Mouse (Mus musculus) intestine, embryonic 15.5 days (tissue): Measurements from ENCODE around the gene Lck. TPM values are rescaled to one million over a fixed set of nuclear protein-coding genes. Genes with fewer than 3 reads are reported as not detected.
A peak's percentile ranks its signal among the peaks of the same experiment; 100 is the strongest.

ENCODE experiments used
- ATAC-seq: fragments of 200-750 bp; cut with Nextera tagmentation; 2 replicates; pipeline ENCODE4 v1.8.0; 2017; ENCODE audit warnings: moderate TSS enrichment, moderate library complexity
- H3K27ac ChIP-seq: fragments of 300-500 bp; sonication (generic); 2 replicates; pipeline ENCODE4 v1.5.1; 2015; ENCODE audit warnings: mild to moderate bottlenecking, inconsistent platforms
- H3K27me3 ChIP-seq: fragments of 300-500 bp; sonication (generic); replicated peaks from 2 replicates; pipeline ENCODE4 v1.6.1; 2015; ENCODE audit warnings: inconsistent platforms
- H3K36me3 ChIP-seq: fragments of 300-500 bp; sonication (generic); 2 replicates; pipeline ENCODE4 v1.6.1; 2015; ENCODE audit warnings: inconsistent platforms
- H3K4me1 ChIP-seq: fragments of 300-500 bp; sonication (generic); replicated peaks from 2 replicates; pipeline ENCODE4 v1.6.1; 2015; ENCODE audit warnings: inconsistent platforms
- H3K4me2 ChIP-seq: fragments of 300-500 bp; sonication (generic); replicated peaks from 2 replicates; pipeline ENCODE4 v1.6.1; 2015; ENCODE audit warnings: mild to moderate bottlenecking, inconsistent platforms
- H3K4me3 ChIP-seq: fragments of 300-500 bp; sonication (generic); replicated peaks from 2 replicates; pipeline ENCODE4 v1.5.1; 2015; ENCODE audit warnings: inconsistent platforms
- H3K9ac ChIP-seq: fragments of 300-500 bp; sonication (generic); 2 replicates; pipeline ENCODE4 v1.6.1; 2015; ENCODE audit warnings: inconsistent platforms
- H3K9me3 ChIP-seq: fragments of 300-500 bp; sonication (generic); 2 replicates; pipeline ENCODE4 v1.6.1; 2016; ENCODE audit warnings: inconsistent platforms
- WGBS: fragments of 180-500 bp; shearing (Covaris S2); methylation state at CpG from one replicate; pipeline ENCODE4 v1.1.7; 2015; 5-methylcytosine and 5-hydroxymethylcytosine counted together
- polyA plus RNA-seq: library from polyadenylated mRNA; unstranded; fragments of >200 nt; fragmentation: Nextera tagmentation; extraction: Ambion mirVana; gene quantifications from 2 replicates; pipeline ENCODE4 v1.2.1, GENCODE M21; 2015

Lck gene
- 7.6 and 9.7 TPM in 2 replicates for polyA plus RNA-seq

- Histone ChIP-seq H3K4me2 (no peak within 1 kb of the TSS), H3K27me3 (no peaks in the 10 kb centered on the region), H3K4me1 (0 out of 2 replicates have a peak, but pooled peaks cover 3% of the 10 kb centered on the region), H3K36me3 (no peaks in the 10 kb centered on the region), H3K27ac (no peak within 1 kb of the TSS), H3K9ac (no peak within 1 kb of the TSS), H3K9me3 (no peaks in the 10 kb centered on the region), H3K4me3 (no peak within 1 kb of the TSS)
- no peak for ATAC-seq
- WGBS = 84% methylated on average over 8 of the region's 8 CpGs
These were observed at the start of gene Lck for GRCm38 (mm10) chr4:129573430-129573829. TSS of gene Lck (minus strand) at chr4:129573641.

GRCm38 (mm10) chr4:129622803-129623535 lies 49.5 kb upstream of the Lck start:
- Histone ChIP-seq H3K9ac (peak overlapping the region; percentile 81), H3K27me3 (no peaks in the 10 kb centered on the region), H3K9me3 (no peaks in the 10 kb centered on the region), H3K36me3 (peaks cover 16% of the 10 kb centered on the region; the same call in 1 of the 2 replicates), H3K27ac (peak overlapping the region; percentile 86), H3K4me2 (peak overlapping the region; percentile 87), H3K4me3 (peak overlapping the region; percentile 62), H3K4me1 (peaks cover 41% of the 10 kb centered on the region)
- 18% methylated on average over 8 of the region's 8 CpGs for WGBS
- ATAC-seq = no peak

- H3K4me3 ChIP-seq = peak overlapping the region; percentile 62; the same call in 1 of the 2 replicates
- peaks cover 10% of the 10 kb centered on the region; the same call in 1 of the 2 replicates for H3K36me3 ChIP-seq
- WGBS = 80% methylated on average over 11 of the region's 11 CpGs
- no peaks in the 10 kb centered on the region for H3K27me3 ChIP-seq
- no peak overlapping the region for H3K27ac ChIP-seq
- ATAC-seq = no peak
- peaks cover 42% of the 10 kb centered on the region for H3K4me1 ChIP-seq
- no peaks in the 10 kb centered on the region for H3K9me3 ChIP-seq
- peak overlapping the region; percentile 87 for H3K4me2 ChIP-seq
- H3K9ac ChIP-seq = peak overlapping the region; percentile 81; the same call in 1 of the 2 replicates
These were observed 48.8 kb upstream of the Lck start for GRCm38 (mm10) chr4:129622120-129622802.

GRCm38 (mm10) chr4:129621283-129621841 lies 47.9 kb upstream of the Lck start:
- ATAC-seq = no peak
- no peak overlapping the region for H3K4me2 ChIP-seq

GRCm38 (mm10) chr4:129620419-129621282 lies 47.2 kb upstream of the Lck start:
- no peak for ATAC-seq
- H3K27me3 ChIP-seq = no peaks in the 10 kb centered on the region
- no peaks in the 10 kb centered on the region for H3K9me3 ChIP-seq
- H3K4me3 ChIP-seq = no peak overlapping the region
- 79% methylated on average over 11 of the region's 11 CpGs for WGBS
- H3K4me2 ChIP-seq = no peak overlapping the region
- no peaks in the 10 kb centered on the region for H3K36me3 ChIP-seq
- no peak overlapping the region for H3K9ac ChIP-seq
- peak overlapping the region; percentile 42; the same call in 1 of the 2 replicates for H3K27ac ChIP-seq
- peaks cover 34% of the 10 kb centered on the region for H3K4me1 ChIP-seq

More at GRCm38 (mm10) chr4:129621283-129621841, 47.9 kb upstream of the Lck start:
- 80% methylated on average over 8 of the region's 8 CpGs for WGBS
- no peak overlapping the region for H3K4me3 ChIP-seq
- peak overlapping the region; percentile 42; the same call in 1 of the 2 replicates for H3K27ac ChIP-seq
- H3K4me1 ChIP-seq = peaks cover 39% of the 10 kb centered on the region
- 0 out of 2 replicates have a peak, but pooled peaks cover 2% of the 10 kb centered on the region for H3K36me3 ChIP-seq
- no peaks in the 10 kb centered on the region for H3K9me3 ChIP-seq
- no peaks in the 10 kb centered on the region for H3K27me3 ChIP-seq
- no peak overlapping the region for H3K9ac ChIP-seq

GRCm38 (mm10) chr4:129618786-129619691 lies 45.6 kb upstream of the Lck start, which contains the start of gene Iqcc:
TSS of gene Iqcc (minus strand) at chr4:129619099.
- H3K27ac ChIP-seq = peak within 1 kb of the TSS; percentile 83
- H3K36me3 ChIP-seq = no peaks in the 10 kb centered on the region
- H3K4me2 ChIP-seq = peak within 1 kb of the TSS; percentile 70
- ATAC-seq = peak; percentile 93
- 4% methylated on average over 44 of the region's 44 CpGs for WGBS
- H3K4me1 ChIP-seq = peaks cover 23% of the 10 kb centered on the region
- peak within 1 kb of the TSS; percentile 70 for H3K9ac ChIP-seq
- H3K9me3 ChIP-seq = no peaks in the 10 kb centered on the region
- H3K27me3 ChIP-seq = no peaks in the 10 kb centered on the region
- peak within 1 kb of the TSS; percentile 65 for H3K4me3 ChIP-seq

- H3K27ac ChIP-seq = no peak overlapping the region
- H3K4me1 ChIP-seq = peaks cover 21% of the 10 kb centered on the region
- peak overlapping the region; percentile 65 for H3K4me3 ChIP-seq
- peak overlapping the region; percentile 70 for H3K4me2 ChIP-seq
- 97% methylated on average over 5 of the region's 5 CpGs for WGBS
- H3K36me3 ChIP-seq = no peaks in the 10 kb centered on the region
- no peak for ATAC-seq
- no peaks in the 10 kb centered on the region for H3K9me3 ChIP-seq
- H3K9ac ChIP-seq = peak overlapping the region; percentile 70
- no peaks in the 10 kb centered on the region for H3K27me3 ChIP-seq
These were observed 44.6 kb upstream of the Lck start for GRCm38 (mm10) chr4:129618031-129618430.

GRCm38 (mm10) chr4:129617121-129617641 lies 43.7 kb upstream of the Lck start:
- Histone ChIP-seq H3K9me3 (no peaks in the 10 kb centered on the region), H3K4me2 (no peak overlapping the region), H3K27me3 (no peaks in the 10 kb centered on the region), H3K4me1 (peaks cover 12% of the 10 kb centered on the region), H3K4me3 (no peak overlapping the region), H3K27ac (no peak overlapping the region), H3K36me3 (no peaks in the 10 kb centered on the region), H3K9ac (no peak overlapping the region)
- 96% methylated on average over 7 of the region's 7 CpGs for WGBS
- no peak for ATAC-seq

- no peak overlapping the region for H3K27ac ChIP-seq
- no peak overlapping the region for H3K4me3 ChIP-seq
- no peaks in the 10 kb centered on the region for H3K36me3 ChIP-seq
- peaks cover 9% of the 10 kb centered on the region for H3K4me1 ChIP-seq
- no peak for ATAC-seq
- WGBS = 91% methylated on average over 3 of the region's 3 CpGs
- H3K9me3 ChIP-seq = no peaks in the 10 kb centered on the region
- no peak overlapping the region for H3K9ac ChIP-seq
- no peak overlapping the region for H3K4me2 ChIP-seq
- H3K27me3 ChIP-seq = no peaks in the 10 kb centered on the region
These were observed 43.2 kb upstream of the Lck start for GRCm38 (mm10) chr4:129616631-129617030.

- Histone ChIP-seq H3K9me3 (no peaks in the 10 kb centered on the region), H3K4me3 (no peak overlapping the region), H3K9ac (no peak overlapping the region), H3K36me3 (no peaks in the 10 kb centered on the region), H3K4me2 (no peak overlapping the region), H3K27ac (no peak overlapping the region), H3K27me3 (no peaks in the 10 kb centered on the region), H3K4me1 (peaks cover 5% of the 10 kb centered on the region; the same call in 1 of the 2 replicates)
- 83% methylated on average over 9 of the region's 9 CpGs for WGBS
- ATAC-seq = no peak
These were observed 42.4 kb upstream of the Lck start for GRCm38 (mm10) chr4:129615801-129616290.
